Mouse (Mus musculus): ENCODE measurements around the gene Lypd6.

GRCm38 (mm10) chr2:50111169-50111568 is 44.9 kb downstream of the Lypd6 start:
- TF ChIP-seq POLR2A (IDR thresholded peaks at IDR 0.05; ENCODE audit: extremely low read depth, insufficient read depth, low read length), result no peak
- TF ChIP-seq CTCF (IDR thresholded peaks at IDR 0.05; ENCODE audit: low read depth, low read length), result no peak
